Mouse (Mus musculus) small intestine, adult 2 months (tissue): Measurements from ENCODE around the gene Zfp872. TPM values are rescaled to one million over a fixed set of nuclear protein-coding genes. Genes with fewer than 3 reads are reported as not detected.
"Not testable (repeated sequence)": the region's sequence is repeated elsewhere in the genome, so short reads cannot be mapped to it uniquely, and the experiment has no call there.

ENCODE experiments used
- H3K27ac ChIP-seq: fragments of 200-500 bp; 2 replicates; pipeline ENCODE4 v1.5.1; 2012; ENCODE audit warnings: low read depth, low read length, control low read depth, inconsistent platforms; ENCODE audit not compliant: insufficient read depth
- H3K27me3 ChIP-seq: fragments of 200-500 bp; 2 replicates; pipeline ENCODE4 v1.6.1; 2012; ENCODE audit warnings: mild to moderate bottlenecking, moderate library complexity, low read length, inconsistent platforms; ENCODE audit not compliant: control insufficient read depth, insufficient read depth
- H3K36me3 ChIP-seq: fragments of 200-500 bp; 2 replicates; pipeline ENCODE4 v1.6.1; 2012; ENCODE audit warnings: mild to moderate bottlenecking, low read length, control low read depth, inconsistent platforms; ENCODE audit not compliant: control insufficient read depth, insufficient read depth
- H3K4me1 ChIP-seq: fragments of 200-500 bp; 2 replicates; pipeline ENCODE4 v1.6.1; 2012; ENCODE audit warnings: low read length, inconsistent platforms, mixed read lengths; ENCODE audit not compliant: control insufficient read depth, insufficient read depth, insufficient read length
- H3K4me3 ChIP-seq: fragments of 200-500 bp; 2 replicates; pipeline ENCODE4 v1.5.1; 2012; ENCODE audit warnings: low read depth, mild to moderate bottlenecking, control low read depth, inconsistent platforms, low read length, moderate library complexity
- CTCF ChIP-seq: fragments of 200-500 bp; IDR thresholded peaks from 2 replicates; pipeline ENCODE4 v1.5.1; 2012; ENCODE audit warnings: low read depth, mild to moderate bottlenecking, control low read depth, inconsistent platforms, low read length, moderate library complexity, mixed read lengths; ENCODE audit not compliant: insufficient replicate concordance, insufficient read length; ENCODE audit errors: extremely low read depth
- POLR2A ChIP-seq: fragments of 200-500 bp; IDR thresholded peaks from 2 replicates; pipeline ENCODE4 v1.6.1; 2012; ENCODE audit warnings: low read depth, mild to moderate bottlenecking, control low read depth, inconsistent platforms, low read length, moderate library complexity
- WGBS: fragments of 180-500 bp; shearing (Covaris S2); methylation state at CpG from one replicate; pipeline ENCODE4 v1.1.7; 2018; 5-methylcytosine and 5-hydroxymethylcytosine counted together
- polyA plus RNA-seq: library from polyadenylated mRNA; depleted of rRNA; stranded (reverse); fragments of >200 nt; gene quantifications from 2 replicates; pipeline ENCODE4 v1.2.3, GENCODE M21; 2012; rRNA removed

The Zfp872 gene
- polyA plus RNA-seq: not detected in 2 replicates

- H3K27me3 ChIP-seq: peaks cover 4% of the 10 kb centered on the region
- H3K4me3 ChIP-seq: peak within 1 kb of the TSS; percentile 44
- no peaks in the 10 kb centered on the region for H3K36me3 ChIP-seq
- TF ChIP-seq POLR2A (no peak), CTCF (no peak)
- H3K27ac ChIP-seq: no peak within 1 kb of the TSS
- H3K4me1 ChIP-seq: 0 out of 2 replicates have a peak, but pooled peaks cover 2% of the 10 kb centered on the region
- 29% methylated on average over 43 of the region's 43 CpGs for WGBS
These were observed at the start of gene Zfp872 for GRCm38 (mm10) chr9:22188025-22188611. Gene Zfp872 (plus strand): TSS chr9:22188090.

DNA sequence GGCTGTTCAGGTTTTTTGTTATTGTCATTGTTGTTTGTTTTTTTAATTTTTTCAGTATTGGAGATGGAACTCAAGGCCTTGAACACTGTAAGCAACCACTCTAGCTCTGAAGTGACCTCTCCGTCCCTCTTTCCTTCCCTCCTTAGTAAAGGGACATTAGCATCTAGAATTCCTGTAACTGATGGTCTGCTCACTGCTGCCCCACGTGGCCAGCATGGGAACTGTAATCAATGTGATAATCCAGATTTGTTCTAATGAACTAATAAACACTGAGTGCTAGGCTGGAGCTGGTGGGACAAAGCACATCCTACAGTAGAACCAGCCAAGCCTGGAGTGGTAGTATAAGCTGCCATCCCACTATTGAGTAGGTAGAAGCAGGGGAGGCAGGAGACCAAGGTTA is 49.4 kb upstream of the Zfp872 start:
- 35% methylated on average over 2 of the region's 2 CpGs for whole genome bisulfite sequencing
- TF ChIP-seq CTCF (peak; percentile 72; the same call in 1 of the 2 replicates), POLR2A (no peak)
- H3K36me3 ChIP-seq: no peaks in the 10 kb centered on the region
- H3K27ac ChIP-seq: no peak overlapping the region
- H3K27me3 ChIP-seq: no peaks in the 10 kb centered on the region
- peaks cover 20% of the 10 kb centered on the region for H3K4me1 ChIP-seq
- H3K4me3 ChIP-seq: no peak overlapping the region

DNA sequence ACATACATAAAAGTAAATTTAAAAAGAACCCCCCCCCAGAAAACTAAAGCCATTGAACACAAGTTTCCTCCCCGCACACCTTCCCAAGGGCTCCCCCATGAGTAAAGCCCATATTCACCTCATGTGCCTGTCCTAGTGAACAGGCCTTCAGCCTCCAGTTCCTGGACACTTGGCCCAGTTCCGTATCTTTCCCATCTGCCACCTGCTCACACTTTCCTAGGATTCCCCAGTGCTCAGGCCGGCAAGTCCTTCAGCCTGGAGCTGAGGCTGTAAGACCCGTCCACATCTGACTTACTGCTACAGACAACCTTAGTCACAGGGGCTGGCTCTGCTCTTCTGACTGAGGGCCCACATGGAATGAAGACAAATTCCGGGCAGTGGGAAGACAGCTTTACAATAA is 48.1 kb upstream of the Zfp872 start:
- Histone ChIP-seq H3K4me3 (no peak overlapping the region), H3K4me1 (peaks cover 15% of the 10 kb centered on the region), H3K27ac (no peak overlapping the region), H3K36me3 (no peaks in the 10 kb centered on the region), H3K27me3 (no peaks in the 10 kb centered on the region)
- 90% methylated on average over 5 of the region's 5 CpGs for WGBS
- no peak for TF ChIP-seq POLR2A
- TF ChIP-seq CTCF: no peak

- TF ChIP-seq CTCF (peak; percentile 94; the same call in 1 of the 2 replicates), POLR2A (no peak)
- H3K36me3 ChIP-seq: no peaks in the 10 kb centered on the region
- H3K27me3 ChIP-seq: no peaks in the 10 kb centered on the region
- H3K4me1 ChIP-seq: no peaks in the 10 kb centered on the region
- WGBS: 48% methylated on average over 17 of the region's 17 CpGs
- H3K27ac ChIP-seq: no peak overlapping the region
- no peak overlapping the region for H3K4me3 ChIP-seq
These were observed 44.5 kb upstream of the Zfp872 start for GRCm38 (mm10) chr9:22143108-22144037.

DNA sequence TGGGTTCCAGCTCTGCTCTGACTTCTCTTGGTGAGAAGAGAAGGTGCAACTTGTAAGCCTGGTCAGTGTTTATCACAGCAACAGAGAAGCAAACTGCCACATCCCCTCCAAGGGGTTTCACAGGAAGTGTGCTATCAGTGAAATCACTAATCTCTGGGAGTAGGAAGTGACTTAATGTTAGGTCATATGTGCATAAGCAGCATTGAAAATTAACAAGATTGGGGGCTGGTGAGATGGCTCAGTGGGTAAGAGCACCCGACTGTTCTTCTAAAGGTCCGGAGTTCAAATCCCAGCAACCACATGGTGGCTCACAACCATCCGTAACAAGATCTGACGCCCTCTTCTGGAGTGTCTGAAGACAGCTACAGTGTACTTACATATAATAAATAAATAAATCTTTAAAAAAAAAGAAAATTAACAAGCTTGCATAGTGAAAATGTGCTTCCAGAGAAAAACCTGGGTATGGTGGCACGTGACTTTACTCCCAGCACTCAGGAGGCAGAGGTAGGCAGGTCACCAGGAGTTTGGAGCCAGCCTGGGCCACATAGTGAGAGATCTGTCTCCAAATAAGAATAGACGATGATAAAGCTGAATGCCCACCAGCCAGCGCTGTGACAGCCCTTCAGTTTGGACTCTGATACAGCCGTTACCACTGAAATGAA is 43.5 kb upstream of the Zfp872 start:
- Histone ChIP-seq H3K27ac (no peak overlapping the region), H3K36me3 (no peaks in the 10 kb centered on the region), H3K27me3 (no peaks in the 10 kb centered on the region), H3K4me3 (no peak overlapping the region), H3K4me1 (no peaks in the 10 kb centered on the region)
- 81% methylated on average over 8 of the region's 8 CpGs for WGBS
- TF ChIP-seq POLR2A (no peak), CTCF (no peak)

- no peak overlapping the region for H3K27ac ChIP-seq
- peaks cover 4% of the 10 kb centered on the region; the same call in 1 of the 2 replicates for H3K4me1 ChIP-seq
These were observed 38.3 kb upstream of the Zfp872 start for GRCm38 (mm10) chr9:22149426-22150248.

DNA sequence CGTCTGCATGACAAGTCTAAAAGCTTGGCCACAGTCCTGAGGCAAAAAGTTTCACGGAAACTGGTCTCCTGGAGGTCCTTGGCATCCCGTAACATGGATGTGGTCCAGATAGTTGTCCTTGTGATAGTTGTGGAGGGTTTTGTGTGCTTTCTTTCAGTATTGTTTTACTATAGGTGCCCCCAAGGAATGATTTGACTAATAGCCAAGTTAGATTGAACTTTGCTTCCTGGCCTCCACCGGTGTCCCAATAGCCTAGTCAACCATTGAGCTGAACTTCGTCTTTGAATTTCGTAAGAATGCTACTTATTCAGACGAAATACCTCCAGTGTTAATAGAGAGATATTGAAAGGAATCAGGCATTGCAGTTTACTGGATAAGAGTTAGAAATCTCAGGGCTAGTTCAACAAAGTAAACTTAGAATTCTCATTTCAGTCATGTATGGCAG is 37.6 kb upstream of the Zfp872 start:
- WGBS: 55% methylated on average over 7 of the region's 7 CpGs
- not testable (repeated sequence) for H3K4me1 ChIP-seq, H3K4me3 ChIP-seq, H3K27me3 ChIP-seq, H3K36me3 ChIP-seq, H3K27ac ChIP-seq

More at GRCm38 (mm10) chr9:22149426-22150248, 38.3 kb upstream of the Zfp872 start:
- Histone ChIP-seq H3K4me3 (no peak overlapping the region), H3K27me3 (no peaks in the 10 kb centered on the region), H3K36me3 (no peaks in the 10 kb centered on the region)
- 53% methylated on average over 20 of the region's 20 CpGs for WGBS
- TF ChIP-seq POLR2A (no peak), CTCF (no peak)
